Mouse (Mus musculus) kidney, adult 9 months (tissue): Measurements from ENCODE around the gene Nalcn.

Experiments
- DNase-seq: peaks from one replicate; pipeline ENCODE4 v3.0.0; 2022

The Nalcn gene

DNA sequence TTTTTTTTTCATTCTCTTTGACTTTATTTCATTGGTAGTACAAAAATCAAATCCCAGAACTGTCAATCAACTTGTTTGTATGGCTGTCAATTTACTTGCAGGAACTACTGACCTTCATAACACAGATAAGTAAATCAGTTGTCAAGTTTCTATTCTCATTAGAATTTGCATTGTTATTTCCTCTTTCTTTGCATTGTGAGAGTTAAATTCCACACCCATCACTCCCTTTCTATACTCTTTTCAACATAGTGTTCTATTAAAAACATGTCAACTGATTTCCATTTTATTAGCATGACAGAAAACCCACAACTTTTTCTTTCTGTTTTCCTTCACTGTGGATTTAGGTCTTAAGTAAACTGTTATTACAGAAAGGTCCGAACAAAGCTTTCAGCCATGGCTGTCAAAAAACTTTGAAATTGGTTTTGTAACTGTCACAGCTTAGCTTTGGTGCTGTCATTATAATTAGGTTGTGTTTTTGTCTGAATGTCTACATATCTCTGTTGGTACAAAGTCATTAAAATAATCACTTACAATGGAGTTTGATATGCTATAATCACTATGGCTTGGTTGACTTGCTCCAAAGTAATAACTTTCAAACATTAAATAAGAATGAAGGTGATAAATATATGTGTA lies 138.3 kb downstream of the Nalcn start:
- no peak for DNase-seq

GRCm38 (mm10) chr14:123462026-123462425 lies 164.9 kb downstream of the Nalcn start:
- DNase-seq = no peak

- DNase-seq = no peak
Measured at GRCm38 (mm10) chr14:123446031-123446430, 180.9 kb downstream of the Nalcn start.

DNA sequence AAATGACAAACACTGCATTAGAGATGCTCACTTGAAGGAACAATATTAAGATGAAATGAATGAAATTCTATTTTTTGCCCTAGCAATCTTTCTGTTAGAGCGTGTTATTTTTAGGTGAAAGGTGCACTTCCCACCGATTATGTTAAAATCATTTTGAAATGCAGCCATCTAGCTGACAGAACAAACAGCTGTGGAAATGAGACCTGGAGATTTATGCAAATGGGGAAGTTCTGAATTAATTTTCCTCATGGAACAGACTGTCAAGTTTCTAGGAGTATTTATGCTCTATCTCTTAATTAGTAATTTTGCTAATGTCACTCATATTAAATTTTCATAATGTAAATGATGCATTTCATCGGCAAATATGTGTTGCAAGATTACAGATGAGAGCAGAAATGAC lies 191.4 kb downstream of the Nalcn start:
- no peak for DNase-seq

- DNase-seq = no peak
Measured at GRCm38 (mm10) chr14:123376167-123376855, 250.6 kb downstream of the Nalcn start.

DNA sequence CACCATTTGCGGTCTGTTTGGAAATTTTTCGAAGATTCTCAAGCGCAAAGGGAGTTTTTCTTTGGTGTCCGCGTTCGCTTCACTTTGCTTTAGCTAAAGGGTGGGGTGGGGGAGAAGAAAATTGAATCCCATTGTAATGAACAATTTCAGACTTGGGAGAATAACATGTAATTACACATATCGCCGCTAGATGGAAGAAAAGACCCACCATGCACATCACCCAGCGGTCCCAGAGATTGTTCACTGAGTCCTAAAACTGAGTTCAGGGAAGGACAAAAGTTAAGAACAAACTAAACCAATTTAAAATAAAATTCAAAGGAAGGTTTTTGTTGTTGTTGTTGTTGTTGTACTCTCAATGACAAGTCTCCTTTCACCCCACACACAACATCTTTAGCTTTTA lies 255.4 kb downstream of the Nalcn start:
- DNase-seq = peak; percentile 8

GRCm38 (mm10) chr14:123359691-123360090 lies 267.3 kb downstream of the Nalcn start:
- DNase-seq = no peak

GRCm38 (mm10) chr14:123352973-123353372 lies 274.0 kb downstream of the Nalcn start:
- peak; percentile 38 for DNase-seq

DNA sequence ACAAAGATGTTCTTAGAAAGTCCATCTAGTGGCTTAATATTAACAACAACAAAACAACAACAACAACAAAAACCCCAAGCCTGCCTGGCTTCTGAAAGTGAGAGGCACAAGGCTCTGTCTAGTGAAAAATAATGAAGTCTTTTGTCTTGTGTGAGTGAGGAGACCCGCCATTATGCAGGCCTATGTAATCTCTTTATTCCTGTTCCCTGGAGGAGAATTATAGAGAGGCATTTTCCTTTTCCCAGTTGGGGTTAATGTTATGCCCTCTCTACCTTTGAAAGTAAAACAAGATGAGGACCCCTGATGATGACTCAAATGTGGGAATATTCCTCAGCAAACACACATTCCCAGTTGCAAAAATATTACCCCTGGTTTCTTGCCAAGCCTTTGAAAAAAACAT lies 295.1 kb downstream of the Nalcn start:
- DNase-seq = no peak

DNA sequence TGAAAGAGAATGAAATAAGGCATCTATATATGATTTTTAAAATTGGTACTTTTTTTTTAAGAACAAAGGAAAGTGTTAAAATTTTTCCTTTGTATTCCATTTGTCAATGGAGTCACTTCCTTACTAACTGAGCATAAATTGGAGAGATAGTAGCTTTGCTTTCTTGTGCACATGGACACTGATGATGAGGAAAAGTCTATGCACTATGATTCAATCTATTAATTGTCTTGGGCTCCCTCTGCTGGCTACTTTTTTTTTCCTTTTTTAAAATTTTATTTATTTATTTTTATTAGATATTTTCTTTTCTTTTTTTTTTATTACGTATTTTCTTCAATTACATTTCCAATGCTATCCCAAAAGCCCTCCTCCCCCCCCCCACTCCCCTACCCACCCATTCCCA lies 312.6 kb downstream of the Nalcn start:
- no peak for DNase-seq

- no peak for DNase-seq
Measured at GRCm38 (mm10) chr14:123312371-123312770, 314.6 kb downstream of the Nalcn start.

DNA sequence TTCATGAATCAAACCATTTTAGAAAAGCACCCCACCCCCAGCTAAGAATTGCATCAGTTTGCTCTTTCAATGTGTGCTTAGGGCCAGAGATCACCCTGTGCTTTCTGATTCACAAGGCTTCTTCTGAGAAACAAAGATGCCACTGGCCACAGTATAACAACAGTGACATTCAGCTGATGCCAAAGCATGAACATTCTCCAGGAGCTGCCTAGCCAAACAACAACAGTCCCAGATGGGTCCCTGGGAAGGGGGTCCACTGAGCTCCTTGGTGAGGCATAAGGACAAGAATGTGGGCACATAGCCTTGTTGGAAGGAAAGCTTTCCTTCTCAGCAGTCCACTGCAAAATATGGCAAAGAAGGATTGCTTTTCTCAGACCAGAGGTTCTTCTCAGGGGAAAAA lies 330.9 kb downstream of the Nalcn start:
- DNase-seq = no peak

DNA sequence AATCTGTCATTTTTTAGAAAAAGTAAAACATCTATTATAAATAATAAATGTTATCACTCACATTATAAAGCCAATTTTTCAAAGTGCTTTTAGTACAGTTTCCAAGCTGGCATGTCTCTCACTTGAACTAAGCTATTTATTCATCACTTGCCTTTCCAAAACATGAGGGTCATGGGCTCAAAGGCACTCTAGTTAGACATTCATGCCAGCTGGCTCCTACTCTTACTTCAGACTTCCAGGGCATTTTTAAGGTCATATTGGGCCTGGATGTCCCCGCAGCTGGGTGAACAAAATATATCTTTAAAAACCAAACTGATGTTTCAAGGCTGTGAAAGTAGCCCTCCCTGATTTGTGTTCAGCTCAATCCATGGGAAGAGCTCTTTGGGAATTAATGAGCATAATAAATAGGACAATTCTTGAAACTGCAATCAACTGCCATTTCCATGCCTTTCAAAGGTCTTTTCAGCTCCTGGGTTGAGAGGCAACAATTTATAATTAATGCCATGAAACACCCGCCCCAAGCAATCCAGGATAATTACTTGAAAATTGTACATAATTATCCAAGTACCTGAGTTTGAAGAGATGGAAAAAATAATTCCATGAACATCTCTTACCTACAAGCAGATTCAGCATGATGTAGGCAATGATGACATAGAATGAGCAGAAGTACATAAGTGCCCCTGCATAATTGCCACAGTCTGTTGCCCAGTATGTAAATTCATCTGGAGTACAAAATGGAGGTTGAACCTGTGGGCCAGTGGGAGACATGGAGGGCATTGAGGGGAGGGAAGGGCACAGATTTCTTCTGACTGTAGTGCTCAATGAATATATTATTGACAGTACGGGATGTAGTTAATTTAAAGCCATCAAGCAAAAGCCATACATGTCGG lies 335.6 kb downstream of the Nalcn start:
- DNase-seq = peak; percentile 73

- DNase-seq = no peak
Measured at GRCm38 (mm10) chr14:123282165-123282564, 344.8 kb downstream of the Nalcn start.

GRCm38 (mm10) chr14:123272121-123272520 lies 354.8 kb downstream of the Nalcn start:
- peak; percentile 6 for DNase-seq

DNA sequence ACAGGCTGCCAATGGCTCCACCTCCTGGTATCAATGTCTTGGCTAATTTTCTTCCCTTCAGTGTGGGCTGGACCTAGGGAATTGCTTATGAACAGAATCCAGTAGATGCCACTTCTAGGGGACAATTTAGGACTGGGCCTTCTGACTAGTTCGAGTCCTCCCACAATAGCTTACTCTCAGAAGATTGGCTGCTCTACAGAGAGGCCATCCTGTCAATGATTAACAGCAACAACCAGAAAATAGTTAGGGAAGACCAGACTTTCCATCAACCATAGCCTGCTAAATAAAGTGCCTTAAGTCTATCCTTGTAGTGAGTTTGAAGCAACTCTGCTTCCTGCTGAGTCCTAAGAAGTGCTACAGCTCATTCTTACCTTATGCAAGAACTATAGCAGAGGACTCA lies 386.2 kb downstream of the Nalcn start:
- peak; percentile 9 for DNase-seq

- DNase-seq = peak; percentile 31
Measured at GRCm38 (mm10) chr14:123239945-123240344, 387.0 kb downstream of the Nalcn start.

DNA sequence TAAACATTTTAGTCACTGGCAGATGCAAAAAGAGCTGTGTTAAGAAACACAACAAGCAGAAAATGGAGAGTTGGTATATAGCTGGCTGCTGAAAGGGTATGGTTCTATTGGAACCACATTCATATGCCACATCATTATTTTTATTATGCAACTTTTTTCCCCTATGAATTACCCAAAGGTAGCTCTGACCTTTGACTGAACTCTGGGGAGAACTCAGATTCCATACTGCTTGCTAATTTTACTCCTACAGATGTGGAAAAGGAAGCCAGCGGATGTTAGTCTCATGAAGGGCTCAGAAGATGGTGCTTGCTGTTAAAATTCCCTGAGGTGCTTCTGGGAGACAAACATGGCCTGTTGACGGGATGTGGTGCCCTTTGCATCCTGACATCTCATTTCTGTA lies 389.9 kb downstream of the Nalcn start:
- no peak for DNase-seq

- no peak for DNase-seq
Measured at GRCm38 (mm10) chr14:123232630-123233206, 394.2 kb downstream of the Nalcn start.
